Mouse (Mus musculus) neural tube, embryonic 13.5 days (tissue): ENCODE results near the gene Clcn2. TPM values are rescaled to one million over a fixed set of nuclear protein-coding genes. Genes with fewer than 3 reads are reported as not detected.

Experiments used
- ATAC-seq: fragments of 200-750 bp; cut with Nextera tagmentation; 2 replicates; pipeline ENCODE4 v1.8.0; 2017; ENCODE audit warnings: low read depth, mild to moderate bottlenecking, moderate TSS enrichment, moderate library complexity
- H3K27ac ChIP-seq: fragments of 300-500 bp; sonication (generic); replicated peaks from 2 replicates; pipeline ENCODE4 v1.5.1; 2015; ENCODE audit warnings: moderate library complexity, mild to moderate bottlenecking, inconsistent platforms
- H3K27me3 ChIP-seq: fragments of 300-500 bp; sonication (generic); 2 replicates; pipeline ENCODE4 v1.6.1; 2015; ENCODE audit warnings: mild to moderate bottlenecking, inconsistent platforms
- H3K36me3 ChIP-seq: fragments of 300-500 bp; sonication (generic); 2 replicates; pipeline ENCODE4 v1.6.1; 2015; ENCODE audit warnings: mild to moderate bottlenecking, inconsistent platforms
- H3K4me1 ChIP-seq: fragments of 300-500 bp; sonication (generic); replicated peaks from 2 replicates; pipeline ENCODE4 v1.6.1; 2015; ENCODE audit warnings: inconsistent platforms
- H3K4me2 ChIP-seq: fragments of 300-500 bp; sonication (generic); 2 replicates; pipeline ENCODE4 v1.6.1; 2015; ENCODE audit warnings: inconsistent platforms, mild to moderate bottlenecking, moderate library complexity
- H3K4me3 ChIP-seq: fragments of 300-500 bp; sonication (generic); 2 replicates; pipeline ENCODE4 v1.5.1; 2015; ENCODE audit warnings: mild to moderate bottlenecking, inconsistent platforms
- H3K9ac ChIP-seq: fragments of 300-500 bp; sonication (generic); 2 replicates; pipeline ENCODE4 v1.6.1; 2015; ENCODE audit warnings: moderate library complexity, mild to moderate bottlenecking, inconsistent platforms
- H3K9me3 ChIP-seq: fragments of 300-500 bp; sonication (generic); 2 replicates; pipeline ENCODE4 v1.6.1; 2016; ENCODE audit warnings: inconsistent platforms
- WGBS: fragments of 180-500 bp; shearing (Covaris S2); methylation state at CpG from one replicate; pipeline ENCODE4 v1.1.7; 2015; 5-methylcytosine and 5-hydroxymethylcytosine counted together
- polyA plus RNA-seq: library from polyadenylated mRNA; unstranded; fragments of >200 nt; fragmentation: Nextera tagmentation; extraction: Ambion mirVana; gene quantifications from 2 replicates; pipeline ENCODE4 v1.2.1, GENCODE M21; 2015

The Clcn2 gene
- 30.8 and 31.4 TPM in 2 replicates for polyA plus RNA-seq

DNA sequence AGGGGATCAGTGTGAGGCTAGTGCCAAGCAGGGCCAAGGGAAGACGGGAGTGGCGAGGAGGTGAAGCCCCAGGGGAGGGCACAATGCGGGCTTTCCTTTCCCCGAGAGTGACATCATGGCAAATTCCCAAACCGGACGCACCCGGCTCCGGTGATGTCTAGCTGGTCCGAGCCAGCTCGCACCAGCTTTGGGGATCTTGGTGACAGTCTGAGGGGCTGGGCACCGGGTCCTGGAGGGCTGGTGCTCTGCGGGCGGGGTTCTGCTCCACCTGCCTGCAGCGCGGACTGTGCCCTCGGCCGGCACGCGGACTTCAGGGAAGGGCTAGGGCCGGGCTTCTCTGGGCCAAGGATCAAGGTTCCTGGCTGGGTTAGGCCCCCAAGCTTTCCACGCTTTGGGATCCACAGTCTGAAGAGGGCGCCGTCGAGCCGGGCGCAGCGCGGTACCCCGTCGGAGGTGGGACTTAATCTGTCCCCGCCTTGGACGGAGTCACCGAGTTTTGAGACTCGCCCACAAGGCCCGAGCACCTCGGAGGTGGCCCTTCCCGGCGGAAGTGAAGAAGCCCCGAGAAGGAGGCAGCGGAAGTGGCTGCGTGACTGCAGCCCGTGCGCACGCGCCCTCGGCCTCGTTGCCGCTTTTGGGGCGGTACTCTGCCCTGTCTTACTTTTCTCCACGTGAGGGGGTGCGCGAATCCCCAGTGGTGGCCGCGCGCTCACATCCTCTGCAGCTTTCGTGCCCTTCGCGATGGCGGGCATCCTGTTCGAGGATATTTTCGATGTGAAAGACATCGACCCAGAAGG is at the start of gene Clcn2, which contains the start of gene Polr2h:
Gene Clcn2, minus strand, starts transcription at position 566 of the 797 bp plus-strand sequence.
Gene Polr2h, plus strand, starts transcription at position 485 of the 797 bp plus-strand sequence.
- Histone ChIP-seq H3K9ac (peak within 1 kb of the TSS; percentile 90), H3K4me2 (peak within 1 kb of the TSS; percentile 84), H3K27me3 (no peaks in the 10 kb centered on the region), H3K36me3 (peaks cover 35% of the 10 kb centered on the region), H3K4me1 (peaks cover 52% of the 10 kb centered on the region), H3K27ac (peak within 1 kb of the TSS; percentile 93), H3K9me3 (no peaks in the 10 kb centered on the region), H3K4me3 (peak within 1 kb of the TSS; percentile 73)
- under 1% methylated on average over 62 of the region's 62 CpGs for WGBS
- peak; percentile 80 for ATAC-seq

DNA sequence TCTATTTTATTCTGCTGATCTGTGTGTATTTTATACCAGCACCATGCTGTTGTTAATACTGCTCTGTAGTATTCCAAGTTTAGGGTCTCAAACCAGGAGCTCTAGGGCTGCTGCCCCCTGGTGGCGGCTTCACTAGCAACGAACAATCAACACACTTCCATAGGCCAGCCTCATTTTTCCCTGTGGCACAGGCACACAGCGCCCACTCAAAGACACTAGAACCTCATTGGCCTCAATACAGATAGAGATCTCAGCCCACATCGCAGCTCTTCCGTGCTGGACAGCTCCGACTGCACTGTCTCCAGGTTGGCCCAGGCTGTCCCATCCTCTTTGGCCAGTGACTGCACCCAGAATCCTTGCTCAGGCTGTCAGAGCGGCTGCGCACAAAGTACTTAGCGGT is 47.7 kb upstream of the Clcn2 start:
- Histone ChIP-seq H3K27me3 (no peaks in the 10 kb centered on the region), H3K4me1 (no peaks in the 10 kb centered on the region), H3K4me3 (no peak overlapping the region), H3K4me2 (no peak overlapping the region), H3K27ac (no peak overlapping the region), H3K9ac (no peak overlapping the region), H3K9me3 (no peaks in the 10 kb centered on the region), H3K36me3 (no peaks in the 10 kb centered on the region)
- 44% methylated on average over 9 of the region's 9 CpGs for WGBS
- ATAC-seq, result no peak

DNA sequence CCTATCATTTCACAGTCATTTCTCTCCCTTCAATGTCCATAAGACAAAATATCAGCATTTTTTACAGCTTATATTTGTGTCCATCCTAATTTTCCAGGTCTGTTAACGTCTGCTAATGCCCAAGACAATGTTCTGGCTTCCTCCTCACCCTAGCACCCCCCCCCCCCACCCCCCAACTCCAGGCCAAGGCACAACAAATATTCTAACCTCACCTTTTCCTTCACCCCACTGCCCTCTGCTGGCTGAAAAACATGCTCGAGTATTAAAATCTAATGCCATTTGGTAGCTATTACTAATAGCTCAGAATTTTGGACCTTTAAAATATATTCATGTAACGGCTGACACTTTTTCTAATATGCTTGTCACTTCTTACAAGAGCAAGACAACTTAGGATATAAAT is 44.1 kb upstream of the Clcn2 start:
- Histone ChIP-seq H3K27me3 (no peaks in the 10 kb centered on the region), H3K4me1 (no peaks in the 10 kb centered on the region), H3K9me3 (no peaks in the 10 kb centered on the region), H3K27ac (no peak overlapping the region), H3K4me2 (no peak overlapping the region), H3K4me3 (no peak overlapping the region), H3K36me3 (no peaks in the 10 kb centered on the region), H3K9ac (no peak overlapping the region)
- ATAC-seq, result no peak
- WGBS, result 13% methylated on average over 3 of the region's 3 CpGs

DNA sequence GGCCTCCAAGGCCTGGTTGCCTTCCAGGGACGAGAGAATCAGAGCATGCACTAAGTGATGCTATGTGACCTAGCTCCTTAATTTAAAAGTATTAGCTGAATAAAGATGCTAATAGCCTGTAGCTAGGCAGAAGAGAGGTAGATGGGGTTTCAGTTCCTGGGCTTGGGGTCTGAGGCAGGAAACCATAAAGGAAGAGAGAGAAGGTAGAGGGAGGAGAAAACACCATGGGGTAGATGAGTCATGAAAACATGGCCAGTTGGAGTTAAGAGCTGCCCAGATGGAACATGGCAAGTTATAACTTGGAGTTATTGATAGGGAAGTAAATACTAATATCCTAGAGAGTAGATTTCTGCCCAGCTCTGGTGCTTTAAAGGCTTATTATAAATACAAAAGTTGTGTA is 39.8 kb upstream of the Clcn2 start:
- no peaks in the 10 kb centered on the region for H3K36me3 ChIP-seq
- H3K27ac ChIP-seq, result no peak overlapping the region
- no peaks in the 10 kb centered on the region for H3K27me3 ChIP-seq
- H3K4me1 ChIP-seq, result no peaks in the 10 kb centered on the region
- no peak for ATAC-seq
- no peak overlapping the region for H3K4me2 ChIP-seq
- H3K9me3 ChIP-seq, result no peaks in the 10 kb centered on the region
- H3K9ac ChIP-seq, result no peak overlapping the region
- 88% methylated on average over 1 of the region's 1 CpGs for WGBS
- H3K4me3 ChIP-seq, result no peak overlapping the region

DNA sequence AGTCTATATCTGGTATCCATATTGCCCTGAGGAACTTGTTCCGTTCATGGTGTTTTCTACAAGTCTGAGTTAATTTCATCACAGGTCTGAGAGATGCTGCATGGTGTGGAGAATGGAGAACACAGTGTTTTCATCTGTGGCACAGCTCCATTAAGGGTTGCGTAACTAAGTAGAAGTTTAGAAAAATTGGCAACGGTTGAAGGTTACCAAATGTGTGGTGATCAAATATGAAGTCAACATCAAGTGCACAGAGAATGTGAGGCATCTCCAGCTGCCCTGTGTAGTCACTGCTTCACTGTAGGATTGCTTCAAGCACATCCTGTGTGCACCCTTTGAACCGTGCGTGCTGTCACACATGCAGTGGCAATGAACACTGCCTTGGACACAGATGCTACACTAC is 38.5 kb upstream of the Clcn2 start:
- Histone ChIP-seq H3K4me3 (no peak overlapping the region), H3K27me3 (no peaks in the 10 kb centered on the region), H3K27ac (no peak overlapping the region), H3K9ac (no peak overlapping the region), H3K4me2 (no peak overlapping the region), H3K36me3 (no peaks in the 10 kb centered on the region), H3K9me3 (no peaks in the 10 kb centered on the region), H3K4me1 (no peaks in the 10 kb centered on the region)
- 98% methylated on average over 5 of the region's 5 CpGs for WGBS
- ATAC-seq, result no peak

DNA sequence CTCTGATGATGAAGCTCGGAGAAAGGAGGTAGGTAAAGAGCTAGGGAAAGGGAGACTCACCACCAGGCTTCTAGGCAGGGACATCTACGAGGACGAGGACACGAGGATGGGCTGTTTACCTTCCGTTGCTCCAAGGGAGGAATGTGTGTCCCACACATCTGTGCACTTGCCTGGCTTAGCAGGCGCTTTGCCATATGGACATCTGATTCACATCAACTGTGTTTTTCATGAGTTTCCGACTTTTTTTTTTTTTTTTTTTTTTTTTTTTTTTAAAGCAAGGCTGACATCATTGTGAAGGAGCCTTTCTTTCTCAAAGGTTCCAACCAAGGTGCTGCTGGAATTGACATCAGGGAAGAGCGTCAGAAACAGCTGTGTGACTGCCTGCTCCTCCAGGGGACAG is 33.0 kb upstream of the Clcn2 start:
- H3K4me3 ChIP-seq, result no peak overlapping the region
- no peak overlapping the region for H3K9ac ChIP-seq
- WGBS, result 59% methylated on average over 8 of the region's 8 CpGs
- H3K27me3 ChIP-seq, result no peaks in the 10 kb centered on the region
- no peaks in the 10 kb centered on the region for H3K4me1 ChIP-seq
- H3K36me3 ChIP-seq, result no peaks in the 10 kb centered on the region
- no peak for ATAC-seq
- H3K9me3 ChIP-seq, result no peaks in the 10 kb centered on the region
- H3K4me2 ChIP-seq, result no peak overlapping the region
- H3K27ac ChIP-seq, result no peak overlapping the region

DNA sequence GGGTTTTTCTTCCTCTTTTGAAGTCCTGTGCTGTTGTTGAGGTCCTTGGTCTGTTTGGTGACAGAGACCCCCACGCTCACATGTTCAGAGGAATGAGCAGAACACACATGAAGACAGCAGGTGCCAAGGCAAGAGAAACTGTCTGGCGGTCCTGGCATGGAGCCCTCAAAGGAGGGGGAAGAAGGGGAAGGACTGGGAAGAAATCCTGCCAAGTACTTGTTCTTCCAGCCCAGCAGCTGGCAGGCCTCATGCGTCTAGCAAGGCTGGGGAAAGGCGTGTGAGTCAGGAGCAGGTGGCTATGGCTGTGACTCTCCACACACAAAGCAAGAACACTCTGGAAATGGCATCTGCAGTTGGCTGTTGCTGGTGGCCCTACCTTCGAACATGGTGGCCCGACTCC is 29.1 kb upstream of the Clcn2 start:
- H3K4me3 ChIP-seq, result no peak overlapping the region
- no peak overlapping the region for H3K9ac ChIP-seq
- ATAC-seq, result no peak
- H3K9me3 ChIP-seq, result no peaks in the 10 kb centered on the region
- H3K4me1 ChIP-seq, result no peaks in the 10 kb centered on the region
- H3K36me3 ChIP-seq, result peaks cover 4% of the 10 kb centered on the region
- no peak overlapping the region for H3K4me2 ChIP-seq
- H3K27me3 ChIP-seq, result no peaks in the 10 kb centered on the region
- no peak overlapping the region for H3K27ac ChIP-seq
- WGBS, result 75% methylated on average over 6 of the region's 6 CpGs

DNA sequence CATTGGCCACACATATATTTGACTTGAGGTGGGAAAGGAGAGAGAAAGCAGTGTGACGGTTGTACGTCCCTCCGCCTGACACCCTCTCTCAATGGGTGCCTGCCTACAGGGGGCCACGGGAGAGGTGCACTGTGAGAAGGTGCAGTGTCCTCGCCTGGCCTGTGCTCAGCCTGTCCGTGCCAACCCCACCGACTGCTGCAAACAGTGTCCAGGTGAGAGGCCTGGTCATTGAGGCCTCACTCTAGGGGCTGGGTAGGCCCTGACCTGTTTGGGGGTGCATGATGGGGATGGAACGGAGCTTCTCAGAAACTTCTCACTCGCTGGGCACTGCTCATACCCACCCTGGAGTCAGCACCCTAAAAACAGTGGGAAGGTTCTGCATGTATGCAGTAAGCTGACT is 22.3 kb upstream of the Clcn2 start:
- Histone ChIP-seq H3K4me3 (no peak overlapping the region), H3K9me3 (no peaks in the 10 kb centered on the region), H3K9ac (no peak overlapping the region), H3K27ac (no peak overlapping the region), H3K4me2 (no peak overlapping the region), H3K27me3 (peaks cover 15% of the 10 kb centered on the region), H3K4me1 (peaks cover under 1% of the 10 kb centered on the region; the same call in 1 of the 2 replicates), H3K36me3 (peaks cover 38% of the 10 kb centered on the region)
- 89% methylated on average over 9 of the region's 9 CpGs for WGBS
- no peak for ATAC-seq

DNA sequence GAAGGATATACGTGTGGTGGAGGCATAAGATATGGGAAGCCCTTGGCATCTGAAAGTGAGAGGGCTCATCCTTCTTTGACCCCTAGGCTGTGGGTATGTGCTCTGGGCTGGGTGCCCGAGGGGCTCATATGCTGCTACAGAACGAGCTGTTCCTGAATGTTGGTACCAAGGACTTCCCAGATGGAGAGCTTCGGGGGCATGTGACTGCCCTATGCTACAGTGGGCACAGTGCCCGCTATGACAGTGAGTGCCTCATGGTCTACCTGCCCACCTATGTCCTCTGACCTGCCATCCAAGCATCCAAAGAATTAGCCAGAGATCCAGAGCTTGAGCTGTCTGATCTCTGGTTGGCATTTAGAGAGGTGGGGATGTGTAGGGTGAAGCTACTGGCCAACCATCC is 19.3 kb upstream of the Clcn2 start:
- 91% methylated on average over 5 of the region's 5 CpGs for WGBS
- H3K4me1 ChIP-seq, result peaks cover 28% of the 10 kb centered on the region
- peaks cover 27% of the 10 kb centered on the region for H3K27me3 ChIP-seq
- no peak overlapping the region for H3K4me2 ChIP-seq
- ATAC-seq, result no peak
- no peak overlapping the region for H3K27ac ChIP-seq
- peaks cover 35% of the 10 kb centered on the region for H3K36me3 ChIP-seq
- no peak overlapping the region for H3K9ac ChIP-seq
- H3K9me3 ChIP-seq, result no peaks in the 10 kb centered on the region
- no peak overlapping the region for H3K4me3 ChIP-seq

DNA sequence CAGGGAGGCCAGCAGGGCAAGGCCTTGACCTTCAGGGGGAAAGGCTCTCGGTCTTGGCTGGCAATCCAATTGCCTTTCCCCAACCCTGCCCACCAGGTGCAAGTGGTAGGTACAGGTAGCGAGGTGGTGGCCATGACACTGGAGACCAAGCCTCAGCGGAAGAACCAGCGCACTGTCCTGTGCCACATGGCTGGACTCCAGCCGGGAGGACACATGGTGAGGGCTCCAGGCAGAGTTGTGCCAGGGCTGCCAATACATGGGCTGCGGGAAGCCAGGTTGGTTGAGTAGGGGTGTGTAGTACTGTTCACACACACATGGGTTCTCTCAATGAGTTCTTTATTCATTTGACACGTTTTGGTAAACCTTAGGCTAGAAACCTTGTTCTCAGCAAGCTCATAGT is 18.6 kb upstream of the Clcn2 start:
- Histone ChIP-seq H3K4me2 (no peak overlapping the region), H3K27ac (no peak overlapping the region), H3K4me3 (no peak overlapping the region), H3K27me3 (peaks cover 30% of the 10 kb centered on the region), H3K9ac (no peak overlapping the region), H3K9me3 (no peaks in the 10 kb centered on the region), H3K4me1 (peaks cover 30% of the 10 kb centered on the region), H3K36me3 (peaks cover 29% of the 10 kb centered on the region)
- 88% methylated on average over 7 of the region's 7 CpGs for WGBS
- no peak for ATAC-seq

DNA sequence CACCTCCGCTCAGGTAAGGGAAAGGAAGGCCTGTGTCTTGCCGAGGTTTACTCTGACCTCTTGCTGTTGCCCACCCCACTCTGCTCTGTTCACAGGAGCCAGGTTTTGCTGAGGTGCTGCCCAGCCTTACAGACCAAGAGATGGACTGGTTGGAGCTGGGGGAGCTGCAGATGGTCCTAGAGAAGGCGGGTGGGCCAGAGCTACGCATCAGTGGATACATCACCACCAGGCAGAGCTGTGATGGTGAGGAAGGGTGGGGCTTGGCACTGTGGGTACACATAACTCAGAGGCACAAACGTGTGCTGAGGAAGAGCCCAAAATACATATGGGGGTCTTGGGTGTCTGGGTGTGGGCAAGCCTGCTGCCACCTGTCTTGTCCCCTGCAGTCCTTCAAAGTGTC is 18.1 kb upstream of the Clcn2 start:
- Histone ChIP-seq H3K27me3 (peaks cover 30% of the 10 kb centered on the region), H3K27ac (no peak overlapping the region), H3K4me3 (no peak overlapping the region), H3K4me1 (peaks cover 30% of the 10 kb centered on the region), H3K9ac (no peak overlapping the region), H3K36me3 (peaks cover 28% of the 10 kb centered on the region), H3K4me2 (no peak overlapping the region), H3K9me3 (no peaks in the 10 kb centered on the region)
- 80% methylated on average over 5 of the region's 5 CpGs for WGBS
- ATAC-seq, result no peak

DNA sequence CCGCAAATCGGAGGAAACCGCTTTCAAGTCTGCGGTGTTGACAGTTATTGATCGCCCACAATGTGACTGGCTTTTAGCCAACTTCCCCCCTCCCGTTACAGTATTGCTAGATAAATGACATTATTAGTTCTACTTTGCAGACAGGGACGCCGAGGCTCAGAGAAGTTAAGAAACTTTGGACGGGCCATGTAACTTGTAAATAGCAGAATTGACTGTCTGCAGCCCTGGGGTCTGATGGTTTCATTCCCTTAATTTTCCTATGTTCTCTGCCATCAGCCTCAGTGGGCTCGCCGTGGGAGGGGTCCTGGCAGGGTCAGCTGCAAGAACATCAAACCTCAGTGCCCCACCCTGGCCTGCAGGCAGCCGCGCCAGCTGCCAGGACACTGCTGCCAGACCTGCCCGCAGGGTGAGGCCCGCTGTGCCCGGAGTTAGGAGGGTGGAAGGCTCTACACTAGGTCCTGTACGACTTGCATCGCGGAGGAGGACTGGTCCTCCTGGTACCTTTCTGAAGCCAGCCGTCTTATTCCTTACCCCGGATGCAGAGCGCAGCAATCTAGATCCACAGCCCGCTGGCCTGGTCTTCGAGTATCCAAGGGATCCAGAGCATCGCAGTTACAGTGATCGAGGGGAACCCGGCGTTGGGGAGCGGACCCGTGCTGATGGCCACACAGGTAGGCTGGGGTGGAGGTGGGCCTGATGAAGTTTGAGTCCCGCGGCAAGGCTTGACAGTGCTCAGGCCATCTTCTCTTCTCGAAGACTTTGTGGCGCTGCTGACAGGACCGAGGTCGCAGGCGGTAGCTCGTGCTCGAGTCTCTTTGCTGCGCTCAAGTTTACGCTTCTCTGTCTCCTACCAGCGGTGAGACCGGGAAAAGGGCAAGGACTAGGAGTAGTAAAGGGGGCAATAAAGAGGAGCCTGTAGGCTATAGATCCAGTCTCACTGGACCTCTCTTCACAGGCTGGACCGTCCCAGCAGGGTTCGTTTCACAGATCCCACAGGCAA is 16.5 kb upstream of the Clcn2 start, which contains the start of gene Thpo:
Gene Thpo, minus strand, starts transcription at position 781 of the 1,000 bp plus-strand sequence.
- WGBS, result 2% methylated on average over 45 of the region's 45 CpGs
- H3K4me3 ChIP-seq, result peak within 1 kb of the TSS; percentile 75

More for the DNA sequence above, 16.5 kb upstream of the Clcn2 start, which contains the start of gene Thpo:
- no peak for ATAC-seq
- peaks cover 30% of the 10 kb centered on the region for H3K27me3 ChIP-seq
- peak within 1 kb of the TSS; percentile 78; the same call in 1 of the 2 replicates for H3K27ac ChIP-seq
- peaks cover 30% of the 10 kb centered on the region for H3K4me1 ChIP-seq
- peak within 1 kb of the TSS; percentile 98 for H3K4me2 ChIP-seq
- no peaks in the 10 kb centered on the region for H3K9me3 ChIP-seq
- peak within 1 kb of the TSS; percentile 90 for H3K9ac ChIP-seq
- H3K36me3 ChIP-seq, result peaks cover 28% of the 10 kb centered on the region
